Comparison of ENCODE assay signal across 9 mouse cellular contexts in the genomic region with DNA sequence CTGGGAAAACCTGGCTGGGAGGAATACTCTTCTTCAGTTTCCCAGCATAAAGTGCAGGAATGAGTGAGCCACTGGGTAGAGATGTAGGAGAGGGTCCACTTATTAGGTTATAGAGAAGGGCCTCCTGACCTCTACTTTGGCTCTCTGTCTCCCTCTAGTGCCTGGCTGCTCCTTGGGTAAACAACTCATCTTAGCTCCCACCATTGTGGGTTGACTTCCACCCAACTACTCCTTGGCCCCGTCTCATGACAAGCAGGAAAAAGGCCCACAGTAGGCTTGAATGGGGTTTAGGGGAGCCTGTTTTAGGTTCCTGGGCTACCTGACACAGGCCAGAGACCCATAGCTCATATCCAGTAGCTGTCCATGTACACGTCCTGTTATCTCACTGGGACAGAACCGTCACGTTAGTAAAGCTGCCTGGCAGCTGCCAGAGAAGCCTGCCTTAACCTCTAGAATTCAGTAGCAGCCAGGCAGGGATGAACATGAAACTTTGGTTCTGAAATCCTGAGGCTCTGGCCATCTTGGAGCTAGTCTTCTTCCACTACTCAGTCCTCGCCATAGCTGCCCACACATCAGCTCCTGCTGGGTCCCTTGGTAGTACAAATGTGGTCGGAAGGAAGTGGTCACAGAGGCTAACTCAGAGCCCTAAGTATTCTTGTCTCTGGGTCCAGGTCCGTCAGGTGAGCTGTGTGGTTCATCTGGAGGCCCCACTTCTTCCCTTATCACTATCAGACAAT. TPM values are rescaled to one million over a fixed set of nuclear protein-coding genes. Genes with fewer than 3 reads are reported as not detected.
DNase-seq lines count a peak whose midpoint lies in the region; ATAC-seq and TF ChIP-seq lines count a peak whose summit lies in the region.
"Had no signal": no experiment of that assay in that cellular context is flagged by ENCODE, and none has a peak within 500 bp of the region (broad histone marks: within the 10 kb centered on the region; RNA-seq: fewer than 3 reads in every experiment).

No protein-coding gene starts in this region.

- no peak overlapping the region for H3K4me3 ChIP-seq in kidney, embryonic 14.5 days (ENCODE audit: low read length)
- H3K4me3 ChIP-seq in ES-E14 (ENCODE audit: insufficient read depth in 1 of 2, low read depth in 1 of 2, low read length in 2 of 2, poor library complexity in 1 of 2, severe bottlenecking in 1 of 2), result no peak overlapping the region
- H3K4me3 ChIP-seq in intestine, embryonic 15.5 days (replicated peaks), result no peak overlapping the region
- H3K4me3 ChIP-seq: heart, embryonic 13.5 days had no signal

- intact Hi-C loops in left cerebral cortex, postnatal 36 days (cut with DNase I), result no loop called here

- DNase-seq in kidney, adult 18-20 months, result peak; percentile 55
- DNase-seq in ES-E14 (ENCODE audit: low read depth, low spot score), result peak; percentile 29
- no peak for DNase-seq in left cerebral cortex, postnatal 36 days (ENCODE audit: low spot score in 2 of 2)
- no peak for DNase-seq in right cerebral cortex, adult 2 months (ENCODE audit: low spot score in 2 of 2)

- no peak for ATAC-seq in kidney, embryonic 14.5 days (ENCODE audit: low FRiP score, low TSS enrichment)
- peak; percentile 91 for ATAC-seq in common myeloid progenitor, adult 5-6 weeks (replicated peaks; ENCODE audit: low read depth, poor library complexity, severe bottlenecking)
- 0 out of 2 replicates have a peak, but pooled peaks have one; percentile 51 for ATAC-seq in intestine, embryonic 15.5 days
- ATAC-seq in megakaryocyte, adult 5-6 weeks (ENCODE audit: poor library complexity, severe bottlenecking), result peak; percentile 85

- no peaks in the 10 kb centered on the region; the same call in 1 of the 2 replicates for H3K9me3 ChIP-seq in kidney, embryonic 14.5 days (ENCODE audit: control insufficient read depth, low read length)
- H3K9me3 ChIP-seq in ES-E14 (ENCODE audit: control insufficient read depth, insufficient read depth, low read depth, low read length), result no peaks in the 10 kb centered on the region
- H3K9me3 ChIP-seq in intestine, embryonic 15.5 days, result no peaks in the 10 kb centered on the region

- H3K4me2 ChIP-seq in kidney, embryonic 14.5 days (replicated peaks; ENCODE audit: low read depth, low read length), result no peak overlapping the region
- H3K4me2 ChIP-seq in intestine, embryonic 15.5 days (replicated peaks), result no peak overlapping the region
- H3K4me2 ChIP-seq: heart, embryonic 13.5 days had no signal

- H3K4me1 ChIP-seq in kidney, embryonic 14.5 days (ENCODE audit: control insufficient read depth, insufficient read depth, low read length), result no peaks in the 10 kb centered on the region
- H3K4me1 ChIP-seq in ES-E14 (ENCODE audit: control insufficient read depth in 2 of 2, insufficient read depth in 2 of 2, low read length in 2 of 2, poor library complexity in 1 of 2), result peaks cover 0 to 3% of the 10 kb centered on the region in 2 experiments; a peak in 1 of 4 replicates
- H3K4me1 ChIP-seq in intestine, embryonic 15.5 days (replicated peaks), result no peaks in the 10 kb centered on the region

- no peaks in the 10 kb centered on the region for H3K27me3 ChIP-seq in kidney, embryonic 14.5 days (ENCODE audit: control insufficient read depth, insufficient read depth, low read length)
- no peaks in the 10 kb centered on the region for H3K27me3 ChIP-seq in intestine, embryonic 15.5 days (replicated peaks)
- H3K27me3 ChIP-seq: heart, embryonic 13.5 days had no signal

- no peak overlapping the region for H3K9ac ChIP-seq in kidney, embryonic 14.5 days (ENCODE audit: low read depth, low read length)
- no peak overlapping the region for H3K9ac ChIP-seq in ES-E14 (ENCODE audit: insufficient read depth, low read depth, low read length, poor library complexity, severe bottlenecking)
- no peak overlapping the region for H3K9ac ChIP-seq in intestine, embryonic 15.5 days
- H3K9ac ChIP-seq: heart, embryonic 13.5 days had no signal

- no peak overlapping the region for H3K27ac ChIP-seq in kidney, embryonic 14.5 days (ENCODE audit: low read depth, low read length)
- H3K27ac ChIP-seq in ES-E14 (ENCODE audit: insufficient read depth, low read depth, low read length, poor library complexity, severe bottlenecking), result no peak overlapping the region
- H3K27ac ChIP-seq in intestine, embryonic 15.5 days, result no peak overlapping the region
- H3K27ac ChIP-seq: heart, embryonic 13.5 days had no signal

- WGBS in kidney, embryonic 14.5 days, result 79% methylated on average over 7 of the region's 7 CpGs
- WGBS in intestine, embryonic 15.5 days, result 86% methylated on average over 7 of the region's 7 CpGs

- H3K36me3 ChIP-seq in kidney, embryonic 14.5 days (ENCODE audit: control insufficient read depth, insufficient read depth, low read length), result peaks cover 12% of the 10 kb centered on the region
- no peaks in the 10 kb centered on the region; the same call in 1 of the 2 replicates for H3K36me3 ChIP-seq in ES-E14 (ENCODE audit: control insufficient read depth, insufficient read depth, low read length, poor library complexity, severe bottlenecking)
- peaks cover 4% of the 10 kb centered on the region; the same call in 1 of the 2 replicates for H3K36me3 ChIP-seq in intestine, embryonic 15.5 days

- in situ Hi-C loops in ES-E14 (cut with MboI; ENCODE audit: low sequenced_read_pairs in 2 of 2, unreplicated experiment in 2 of 2), result no loop called here

TF ChIP-seq in ES-E14, 5 proteins besides CTCF, POLR2A, EP300 and RAD21:
- TF ChIP-seq ZC3H11A (IDR thresholded peaks at IDR 0.05; ENCODE audit: borderline replicate concordance, low read depth, low read length), result no peak; the same call in 1 of the 2 replicates
- TF ChIP-seq HCFC1 (IDR thresholded peaks at IDR 0.05; ENCODE audit: borderline replicate concordance, insufficient read depth, low read length), result no peak
- no peak for TF ChIP-seq CHD2 (IDR thresholded peaks at IDR 0.05; ENCODE audit: low read depth, low read length)
- no peak for TF ChIP-seq ZNF384 (IDR thresholded peaks at IDR 0.05; ENCODE audit: low read depth, low read length)
- no peak for TF ChIP-seq MAFK (IDR thresholded peaks at IDR 0.05; ENCODE audit: insufficient read depth, low read depth, low read length)
TF ChIP-seq in ES-E14: peak in this region for 0.

RNA-seq across cellular contexts. Expression of a gene that starts 16.3 kb away (rescaled TPM):
- 45.3 and 49.4 TPM in 2 replicates for polyA plus RNA-seq in kidney, embryonic 14.5 days (2014; fragmentation: Nextera tagmentation; extraction: Ambion mirVana)
- total RNA-seq in ES-E14 (2012; rRNA removed), result 24.0 and 34.5 TPM in 2 replicates
- total RNA-seq in common myeloid progenitor, adult 5-6 weeks (2017), result 50.7 and 75.4 TPM in 2 replicates
- polyA plus RNA-seq in intestine, embryonic 15.5 days (2015; fragmentation: Nextera tagmentation; extraction: Ambion mirVana), result 57.4 and 64.7 TPM in 2 replicates
- total RNA-seq in megakaryocyte, adult 5-6 weeks (2015), result 86.0 and 103 TPM in 2 replicates
- 65.2 and 79.3 TPM in 2 replicates for total RNA-seq in megakaryocyte, adult 5-6 weeks (2017)
- total RNA-seq in left cerebral cortex, postnatal 36 days (2021), result 10 to 100 TPM; 33.1 to 65.4 TPM

RNA-seq across cellular contexts. Expression of a gene that starts 23.2 kb away (rescaled TPM):
- 64.5 and 64.8 TPM in 2 replicates for polyA plus RNA-seq in kidney, embryonic 14.5 days (2014; fragmentation: Nextera tagmentation; extraction: Ambion mirVana)
- 58.7 and 67.8 TPM in 2 replicates for total RNA-seq in ES-E14 (2012; rRNA removed)
- 79.0 and 94.9 TPM in 2 replicates for total RNA-seq in common myeloid progenitor, adult 5-6 weeks (2017)
- polyA plus RNA-seq in intestine, embryonic 15.5 days (2015; fragmentation: Nextera tagmentation; extraction: Ambion mirVana), result 50.5 and 51.9 TPM in 2 replicates
- 13.3 and 15.1 TPM in 2 replicates for total RNA-seq in megakaryocyte, adult 5-6 weeks (2015)
- total RNA-seq in megakaryocyte, adult 5-6 weeks (2017), result 68.0 and 68.1 TPM in 2 replicates
- total RNA-seq in left cerebral cortex, postnatal 36 days (2021), result 10 to 100 TPM; 49.8 to 54.4 TPM

RNA-seq across cellular contexts. Expression of a gene that starts 24.2 kb away (rescaled TPM):
- 28.5 and 50.6 TPM in 2 replicates for polyA plus RNA-seq in kidney, embryonic 14.5 days (2014; fragmentation: Nextera tagmentation; extraction: Ambion mirVana)
- total RNA-seq in ES-E14 (2012; rRNA removed), result 38.2 and 50.7 TPM in 2 replicates
- 16.3 and 26.4 TPM in 2 replicates for total RNA-seq in common myeloid progenitor, adult 5-6 weeks (2017)
- polyA plus RNA-seq in intestine, embryonic 15.5 days (2015; fragmentation: Nextera tagmentation; extraction: Ambion mirVana), result 32.0 and 34.2 TPM in 2 replicates
- total RNA-seq in megakaryocyte, adult 5-6 weeks (2015), result 3.6 and 4.7 TPM in 2 replicates
- 8.1 and 9.9 TPM in 2 replicates for total RNA-seq in megakaryocyte, adult 5-6 weeks (2017)
- total RNA-seq in left cerebral cortex, postnatal 36 days (2021), result 100 to 1,000 TPM in 1 of 2 experiments, 10 to 100 TPM in 1; 70.6 to 105 TPM

RNA-seq across cellular contexts. Expression of a gene that starts 30.6 kb away (rescaled TPM):
- polyA plus RNA-seq in kidney, embryonic 14.5 days (2014; fragmentation: Nextera tagmentation; extraction: Ambion mirVana), result 24.5 and 29.2 TPM in 2 replicates
- total RNA-seq in ES-E14 (2012; rRNA removed), result 3.4 TPM in 2 replicates
- total RNA-seq in common myeloid progenitor, adult 5-6 weeks (2017), result 0.87 and 1.8 TPM in 2 replicates
- polyA plus RNA-seq in intestine, embryonic 15.5 days (2015; fragmentation: Nextera tagmentation; extraction: Ambion mirVana), result 22.3 and 22.7 TPM in 2 replicates
- total RNA-seq in megakaryocyte, adult 5-6 weeks (2015), result 7.4 and 9.7 TPM in 2 replicates
- 2.3 and 2.8 TPM in 2 replicates for total RNA-seq in megakaryocyte, adult 5-6 weeks (2017)
- 10 to 100 TPM; 19.9 to 20.9 TPM for total RNA-seq in left cerebral cortex, postnatal 36 days (2021)

RNA-seq across cellular contexts. Expression of a gene that starts 48.2 kb away (rescaled TPM):
- polyA plus RNA-seq in kidney, embryonic 14.5 days (2014; fragmentation: Nextera tagmentation; extraction: Ambion mirVana), result 41.5 and 82.2 TPM in 2 replicates
- 67.2 and 87.6 TPM in 2 replicates for total RNA-seq in ES-E14 (2012; rRNA removed)
- 30.1 and 31.7 TPM in 2 replicates for total RNA-seq in common myeloid progenitor, adult 5-6 weeks (2017)
- 74.5 and 76.4 TPM in 2 replicates for polyA plus RNA-seq in intestine, embryonic 15.5 days (2015; fragmentation: Nextera tagmentation; extraction: Ambion mirVana)
- total RNA-seq in megakaryocyte, adult 5-6 weeks (2015), result 32.2 and 35.1 TPM in 2 replicates
- total RNA-seq in megakaryocyte, adult 5-6 weeks (2017), result 39.7 and 44.9 TPM in 2 replicates
- 100 to 1,000 TPM; 285 to 305 TPM for total RNA-seq in left cerebral cortex, postnatal 36 days (2021)

Comparison
In these comparisons a context has a peak if more than half of its experiments do, and no peak if none do; other contexts are left out.
1. DNase-seq: peak in kidney, adult 18-20 months (single experiment) and ES-E14 (single experiment); none in left cerebral cortex, postnatal 36 days (0 of 2) and right cerebral cortex, adult 2 months (0 of 2).